Mouse (Mus musculus): ENCODE measurements around the gene Tlr9.

- no peak for TF ChIP-seq POLR2A (IDR thresholded peaks at IDR 0.05; ENCODE audit: low read depth, low read length)
- no peak for TF ChIP-seq CTCF (IDR thresholded peaks at IDR 0.05; ENCODE audit: borderline replicate concordance, insufficient read depth, low read length)
These were observed 36.6 kb downstream of the Tlr9 start for GRCm38 (mm10) chr9:106258990-106259389.
